Mouse (Mus musculus): ENCODE measurements at regions not wholly inside any gene's neighbourhood (a gene's known extent, or its start where the extent isn't known, plus 50 kb on each side); places are given as distances from the start of the nearest gene placed in this dataset.
A peak's percentile ranks its signal among the peaks of the same experiment; 100 is the strongest.

DNA sequence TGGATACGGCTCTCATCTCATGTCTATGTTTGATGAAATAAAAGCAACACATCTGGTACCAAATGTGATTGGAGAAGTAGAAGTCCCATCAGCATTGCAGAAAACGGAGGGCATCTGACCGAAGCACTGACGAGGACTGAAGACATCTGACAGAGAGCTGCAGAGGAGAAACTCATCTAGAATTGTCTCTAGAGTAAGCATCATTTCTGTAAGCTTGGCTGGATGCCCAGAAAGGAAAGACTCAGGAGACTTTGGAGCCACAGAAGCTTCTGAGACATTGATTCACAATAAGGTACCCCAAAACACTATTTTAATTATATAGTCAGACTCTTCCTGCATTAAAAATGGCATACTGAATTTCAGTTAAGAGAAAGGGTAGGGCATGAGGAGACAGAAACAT, 326.6 kb downstream of the Gm597 start:
- no peak overlapping the region for H3K4me3 ChIP-seq (ENCODE audit: low read depth, low read length)
- no peaks in the 10 kb centered on the region for H3K27me3 ChIP-seq (ENCODE audit: insufficient read depth, low read length)
- WGBS: 51% methylated on average over 4 of the region's 4 CpGs

DNA sequence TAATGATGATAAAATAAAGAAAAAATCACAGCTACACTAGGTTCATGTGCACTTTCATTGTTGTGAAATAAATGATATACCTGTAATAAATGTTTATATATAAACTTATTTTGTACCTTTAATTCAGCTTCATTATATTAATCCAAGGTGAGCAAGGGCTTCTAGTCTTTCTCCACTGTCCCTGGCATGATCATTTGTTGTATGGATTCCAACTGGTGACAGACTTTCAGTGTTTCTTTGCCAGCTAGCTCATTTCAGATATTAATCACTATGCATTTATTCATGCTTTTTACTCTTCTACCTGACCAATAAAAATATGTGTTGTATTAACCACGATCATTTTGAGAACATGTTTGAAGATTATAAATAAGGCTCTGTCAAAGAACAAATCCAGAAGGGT, 354.7 kb downstream of the Gm597 start:
- Histone ChIP-seq H3K4me3 (ENCODE audit: low read depth, low read length) (no peak overlapping the region), H3K9me3 (ENCODE audit: low read depth, low read length) (no peaks in the 10 kb centered on the region), H3K4me2 (no peak overlapping the region), H3K27ac (ENCODE audit: low read depth) (no peak overlapping the region), H3K27me3 (ENCODE audit: insufficient read depth, low read length) (no peaks in the 10 kb centered on the region), H3K4me1 (ENCODE audit: insufficient read depth) (no peaks in the 10 kb centered on the region), H3K36me3 (ENCODE audit: insufficient read depth) (no peaks in the 10 kb centered on the region), H3K9ac (no peak overlapping the region)
- DNase-seq: no peak
- ATAC-seq (ENCODE audit: insufficient read depth): no peak
- WGBS: 72% methylated on average over 1 of the region's 1 CpGs
- no peak for TF ChIP-seq CTCF (IDR thresholded peaks at IDR 0.05; ENCODE audit: low read depth)

More for the DNA sequence above, 326.6 kb downstream of the Gm597 start:
- H3K27ac ChIP-seq (ENCODE audit: low read depth): no peak overlapping the region
- no peak for ATAC-seq (ENCODE audit: insufficient read depth)
- peak; percentile 47 for DNase-seq
- H3K36me3 ChIP-seq (ENCODE audit: insufficient read depth): no peaks in the 10 kb centered on the region
- no peak overlapping the region for H3K4me2 ChIP-seq
- H3K4me1 ChIP-seq (ENCODE audit: insufficient read depth): no peaks in the 10 kb centered on the region
- no peak for TF ChIP-seq CTCF (IDR thresholded peaks at IDR 0.05; ENCODE audit: low read depth)
- H3K9me3 ChIP-seq (ENCODE audit: low read depth, low read length): no peaks in the 10 kb centered on the region
- no peak overlapping the region for H3K9ac ChIP-seq
